Mouse (Mus musculus) forebrain, embryonic 13.5 days (tissue): ENCODE measurements around the gene Chn1. TPM values are rescaled to one million over a fixed set of nuclear protein-coding genes. Genes with fewer than 3 reads are reported as not detected.

Experiments
- ATAC-seq: fragments of 200-750 bp; cut with Nextera tagmentation; 2 replicates; pipeline ENCODE4 v1.8.0; 2017
- H3K27ac ChIP-seq: fragments of 300-500 bp; sonication (generic); 2 replicates; pipeline ENCODE4 v1.5.1; 2015; ENCODE audit warnings: inconsistent platforms, mild to moderate bottlenecking, moderate library complexity
- H3K27me3 ChIP-seq: fragments of 300-500 bp; sonication (generic); 2 replicates; pipeline ENCODE4 v1.6.1; 2015; ENCODE audit warnings: mild to moderate bottlenecking, inconsistent platforms
- H3K36me3 ChIP-seq: fragments of 300-500 bp; sonication (generic); 2 replicates; pipeline ENCODE4 v1.6.1; 2015; ENCODE audit warnings: mild to moderate bottlenecking, inconsistent platforms; ENCODE audit not compliant: poor library complexity, severe bottlenecking
- H3K4me1 ChIP-seq: fragments of 300-500 bp; sonication (generic); 2 replicates; pipeline ENCODE4 v1.6.1; 2015; ENCODE audit warnings: inconsistent platforms
- H3K4me2 ChIP-seq: fragments of 300-500 bp; sonication (generic); 2 replicates; pipeline ENCODE4 v1.6.1; 2015; ENCODE audit warnings: inconsistent platforms, mild to moderate bottlenecking, moderate library complexity
- H3K4me3 ChIP-seq: fragments of 300-500 bp; sonication (generic); 2 replicates; pipeline ENCODE4 v1.5.1; 2015; ENCODE audit warnings: mild to moderate bottlenecking, inconsistent platforms
- H3K9ac ChIP-seq: fragments of 300-500 bp; sonication (generic); 2 replicates; pipeline ENCODE4 v1.6.1; 2015; ENCODE audit warnings: mild to moderate bottlenecking, inconsistent platforms
- H3K9me3 ChIP-seq: fragments of 300-500 bp; sonication (generic); replicated peaks from 2 replicates; pipeline ENCODE4 v1.6.1; 2016; ENCODE audit warnings: inconsistent platforms
- WGBS: fragments of 180-500 bp; shearing (Covaris S2); methylation state at CpG from one replicate; pipeline ENCODE4 v1.1.7; 2015; 5-methylcytosine and 5-hydroxymethylcytosine counted together
- polyA plus RNA-seq: library from polyadenylated mRNA; unstranded; fragments of >200 nt; fragmentation: Nextera tagmentation; extraction: Ambion mirVana; gene quantifications from 2 replicates; pipeline ENCODE4 v1.2.1, GENCODE M21; 2015

Chn1 gene
- polyA plus RNA-seq, 1 experiment from 2014 or later, result 71.9 TPM

DNA sequence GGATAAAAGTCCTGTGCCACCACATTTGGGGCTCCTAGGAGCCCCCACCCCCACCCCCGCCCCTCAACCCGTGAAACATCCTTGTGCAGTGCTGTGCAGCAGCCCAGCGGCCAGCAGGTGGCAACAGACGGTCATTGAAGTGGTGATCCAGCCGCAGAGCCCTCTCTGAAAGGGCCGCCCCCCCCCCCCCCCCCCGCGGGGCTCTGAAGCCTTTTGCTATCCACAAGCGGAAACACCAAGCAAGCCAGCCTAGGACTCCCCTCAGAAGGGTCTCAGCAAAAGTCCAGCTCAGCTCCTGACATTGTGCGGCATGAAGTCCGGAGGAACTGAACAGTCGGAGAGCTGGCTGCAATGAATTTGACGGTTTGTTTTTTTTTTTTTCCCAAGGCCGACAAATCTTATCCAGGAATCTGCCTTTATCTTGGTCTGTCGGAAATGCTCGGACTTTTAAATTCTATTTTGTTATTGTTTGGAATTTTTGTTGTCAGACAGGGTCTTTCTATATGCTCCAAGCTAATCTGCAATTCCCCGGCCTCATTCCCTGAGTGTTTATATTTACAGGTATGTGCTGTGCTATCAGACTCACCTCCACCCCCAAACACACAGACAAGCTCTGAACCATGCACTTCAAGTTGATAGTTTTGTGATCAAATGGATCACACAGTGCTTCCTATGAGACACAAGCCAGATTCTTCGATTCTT is 190.3 kb downstream of the Chn1 start:
- H3K4me1 ChIP-seq, result peaks cover 8% of the 10 kb centered on the region; the same call in 1 of the 2 replicates
- no peak overlapping the region for H3K27ac ChIP-seq
- H3K27me3 ChIP-seq, result peaks cover 4% of the 10 kb centered on the region; the same call in 1 of the 2 replicates
- 2% methylated on average over 17 of the region's 18 CpGs for WGBS
- H3K36me3 ChIP-seq, result no peaks in the 10 kb centered on the region
- peak overlapping the region; percentile 49 for H3K9ac ChIP-seq
- H3K4me3 ChIP-seq, result peak overlapping the region; percentile 39
- H3K4me2 ChIP-seq, result peak overlapping the region; percentile 66
- H3K9me3 ChIP-seq, result no peaks in the 10 kb centered on the region
- peak; percentile 84 for ATAC-seq

- Histone ChIP-seq H3K4me1 (peaks cover 8% of the 10 kb centered on the region; the same call in 1 of the 2 replicates), H3K4me3 (no peak overlapping the region), H3K9ac (no peak overlapping the region), H3K27me3 (peaks cover 4% of the 10 kb centered on the region; the same call in 1 of the 2 replicates), H3K36me3 (no peaks in the 10 kb centered on the region), H3K27ac (no peak overlapping the region), H3K4me2 (no peak overlapping the region), H3K9me3 (no peaks in the 10 kb centered on the region)
- WGBS, result 89% methylated on average over 5 of the region's 5 CpGs
- ATAC-seq, result no peak
Measured at GRCm38 (mm10) chr2:73580720-73581119, 194.4 kb downstream of the Chn1 start.

DNA sequence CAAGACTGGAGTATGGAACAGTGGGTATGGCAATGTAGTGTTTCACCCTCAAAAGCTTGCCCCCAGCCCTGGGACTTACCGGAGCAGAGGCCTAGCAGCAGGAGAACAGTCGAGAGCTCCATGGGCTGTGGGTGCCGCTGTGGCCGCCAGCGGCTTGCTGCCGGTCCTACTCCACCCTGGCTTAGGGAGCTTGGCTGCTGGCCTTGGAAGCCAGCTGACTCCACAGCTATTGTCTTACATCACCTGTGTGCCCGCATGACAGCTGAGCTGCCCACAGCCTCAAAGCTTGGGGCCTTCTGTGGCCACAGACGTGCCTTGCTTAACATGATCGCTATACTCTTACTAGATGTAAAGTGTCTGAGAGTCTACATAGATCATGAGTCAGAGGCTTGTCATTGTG is 195.0 kb downstream of the Chn1 start, which contains the start of gene Chrna1:
TSS of gene Chrna1 (minus strand) at position 173 of the 400 bp plus-strand sequence.
- Histone ChIP-seq H3K4me2 (no peak within 1 kb of the TSS), H3K36me3 (no peaks in the 10 kb centered on the region), H3K27me3 (peaks cover 4% of the 10 kb centered on the region; the same call in 1 of the 2 replicates), H3K4me3 (no peak within 1 kb of the TSS), H3K27ac (no peak within 1 kb of the TSS), H3K4me1 (peaks cover 3% of the 10 kb centered on the region; the same call in 1 of the 2 replicates), H3K9me3 (no peaks in the 10 kb centered on the region), H3K9ac (no peak within 1 kb of the TSS)
- ATAC-seq, result no peak
- 92% methylated on average over 9 of the region's 9 CpGs for WGBS

DNA sequence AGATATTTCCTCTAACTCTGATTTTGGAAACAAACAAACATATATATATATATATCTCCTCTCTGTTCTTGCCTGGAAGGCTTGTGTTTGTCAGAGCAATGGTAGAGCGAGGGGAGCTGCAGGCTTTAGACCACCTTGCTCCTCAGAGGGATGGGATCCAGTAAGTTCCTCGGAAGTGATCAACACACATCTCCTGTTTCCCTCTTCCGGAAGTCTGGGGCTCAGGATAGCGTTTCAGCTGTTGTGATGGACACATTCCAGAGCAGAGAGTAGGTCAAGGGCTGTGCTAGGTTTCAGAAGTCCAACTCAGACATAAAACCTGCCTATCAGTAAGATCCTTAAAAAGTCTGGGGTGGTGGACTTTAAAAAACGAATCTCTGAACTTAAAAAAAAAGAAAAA is 196.0 kb downstream of the Chn1 start:
- Histone ChIP-seq H3K9me3 (no peaks in the 10 kb centered on the region), H3K4me1 (no peaks in the 10 kb centered on the region), H3K27me3 (peaks cover 4% of the 10 kb centered on the region; the same call in 1 of the 2 replicates), H3K9ac (no peak overlapping the region), H3K27ac (no peak overlapping the region), H3K36me3 (no peaks in the 10 kb centered on the region), H3K4me2 (no peak overlapping the region), H3K4me3 (no peak overlapping the region)
- WGBS, result 74% methylated on average over 5 of the region's 5 CpGs
- no peak for ATAC-seq

- peaks cover 6% of the 10 kb centered on the region for H3K4me1 ChIP-seq
- H3K4me2 ChIP-seq, result no peak overlapping the region
- no peak overlapping the region for H3K4me3 ChIP-seq
- H3K9ac ChIP-seq, result no peak overlapping the region
- H3K9me3 ChIP-seq, result no peaks in the 10 kb centered on the region
- H3K36me3 ChIP-seq, result no peaks in the 10 kb centered on the region
- no peak for ATAC-seq
- H3K27me3 ChIP-seq, result no peaks in the 10 kb centered on the region
- 89% methylated on average over 6 of the region's 6 CpGs for WGBS
- H3K27ac ChIP-seq, result no peak overlapping the region
Measured at GRCm38 (mm10) chr2:73574418-73574817, 200.7 kb downstream of the Chn1 start.

DNA sequence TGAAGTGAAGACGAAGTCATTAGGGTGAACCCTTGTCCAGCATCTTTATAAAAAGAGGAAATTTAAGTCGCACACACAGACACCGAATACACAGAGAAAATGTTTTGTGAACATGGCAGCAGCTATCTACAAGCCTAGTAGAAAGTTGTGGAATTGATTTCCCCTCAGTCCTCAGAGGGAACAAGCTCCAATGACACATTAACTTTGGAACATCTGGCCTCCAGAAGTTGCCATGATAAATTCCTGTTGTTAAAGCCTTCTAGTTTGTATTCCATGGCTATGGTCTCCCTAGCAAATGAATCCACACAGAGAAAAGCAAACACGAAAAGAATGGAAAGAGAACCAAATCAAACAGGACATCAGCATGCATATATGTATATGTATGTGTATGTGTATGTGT is 201.6 kb downstream of the Chn1 start:
- 88% methylated on average over 4 of the region's 4 CpGs for WGBS
- H3K9ac ChIP-seq, result no peak overlapping the region
- H3K27me3 ChIP-seq, result 0 out of 2 replicates have a peak, but pooled peaks cover under 1% of the 10 kb centered on the region
- peak overlapping the region; percentile 55 for H3K4me2 ChIP-seq
- no peaks in the 10 kb centered on the region for H3K36me3 ChIP-seq
- H3K4me3 ChIP-seq, result no peak overlapping the region
- peak overlapping the region; percentile 82; the same call in 1 of the 2 replicates for H3K27ac ChIP-seq
- H3K9me3 ChIP-seq, result no peaks in the 10 kb centered on the region
- peaks cover 6% of the 10 kb centered on the region for H3K4me1 ChIP-seq
- no peak for ATAC-seq

- Histone ChIP-seq H3K27me3 (peaks cover 5% of the 10 kb centered on the region; the same call in 1 of the 2 replicates), H3K4me2 (peak overlapping the region; percentile 55), H3K27ac (peak overlapping the region; percentile 82), H3K9ac (peak overlapping the region; percentile 37; the same call in 1 of the 2 replicates), H3K36me3 (no peaks in the 10 kb centered on the region), H3K4me1 (peaks cover 6% of the 10 kb centered on the region), H3K9me3 (no peaks in the 10 kb centered on the region), H3K4me3 (peak overlapping the region; percentile 31)
- ATAC-seq, result peak; percentile 95
- WGBS, result 23% methylated on average over 23 of the region's 23 CpGs
Measured at GRCm38 (mm10) chr2:73572539-73573372, 202.4 kb downstream of the Chn1 start.

- Histone ChIP-seq H3K27me3 (peaks cover 5% of the 10 kb centered on the region; the same call in 1 of the 2 replicates), H3K4me1 (peaks cover 6% of the 10 kb centered on the region), H3K4me2 (no peak overlapping the region), H3K36me3 (no peaks in the 10 kb centered on the region), H3K27ac (no peak overlapping the region), H3K9ac (no peak overlapping the region), H3K4me3 (no peak overlapping the region), H3K9me3 (no peaks in the 10 kb centered on the region)
- no peak for ATAC-seq
- 74% methylated on average over 6 of the region's 6 CpGs for WGBS
Measured at GRCm38 (mm10) chr2:73571901-73572300, 203.2 kb downstream of the Chn1 start.

DNA sequence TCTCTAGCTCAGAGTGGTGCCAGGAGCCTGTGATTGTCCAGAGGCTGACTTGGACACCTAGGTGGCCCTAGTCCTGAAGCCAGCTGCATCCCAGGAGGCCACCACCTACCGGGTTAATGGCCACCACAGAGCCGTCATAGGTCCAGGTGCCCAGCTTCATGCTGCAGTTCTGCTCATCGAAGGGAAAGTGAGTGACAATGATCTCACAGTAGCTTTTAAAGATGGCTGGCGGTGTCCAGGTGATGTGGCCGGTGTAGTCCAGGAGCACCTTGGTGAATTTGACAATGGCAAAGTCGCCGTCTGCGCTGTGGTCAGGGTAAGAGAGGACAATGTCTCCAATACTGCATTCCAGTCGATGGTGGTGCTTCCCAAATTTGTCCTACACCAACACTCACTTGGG is 203.8 kb downstream of the Chn1 start:
- H3K9ac ChIP-seq, result no peak overlapping the region
- ATAC-seq, result no peak
- no peaks in the 10 kb centered on the region for H3K36me3 ChIP-seq
- no peaks in the 10 kb centered on the region for H3K9me3 ChIP-seq
- no peak overlapping the region for H3K27ac ChIP-seq
- 91% methylated on average over 9 of the region's 9 CpGs for WGBS
- H3K4me2 ChIP-seq, result no peak overlapping the region
- H3K4me3 ChIP-seq, result no peak overlapping the region
- peaks cover 6% of the 10 kb centered on the region for H3K4me1 ChIP-seq
- H3K27me3 ChIP-seq, result peaks cover 5% of the 10 kb centered on the region; the same call in 1 of the 2 replicates

GRCm38 (mm10) chr2:73566989-73567605 is 208.0 kb downstream of the Chn1 start:
- peak overlapping the region; percentile 40 for H3K4me2 ChIP-seq
- H3K27ac ChIP-seq, result no peak overlapping the region
- no peak overlapping the region for H3K4me3 ChIP-seq
- no peak overlapping the region for H3K9ac ChIP-seq
- WGBS, result 22% methylated on average over 8 of the region's 8 CpGs
- no peaks in the 10 kb centered on the region for H3K36me3 ChIP-seq
- ATAC-seq, result peak; percentile 71
- H3K4me1 ChIP-seq, result peaks cover 4% of the 10 kb centered on the region; the same call in 1 of the 2 replicates
- H3K27me3 ChIP-seq, result peaks cover 5% of the 10 kb centered on the region; the same call in 1 of the 2 replicates
- no peaks in the 10 kb centered on the region for H3K9me3 ChIP-seq

DNA sequence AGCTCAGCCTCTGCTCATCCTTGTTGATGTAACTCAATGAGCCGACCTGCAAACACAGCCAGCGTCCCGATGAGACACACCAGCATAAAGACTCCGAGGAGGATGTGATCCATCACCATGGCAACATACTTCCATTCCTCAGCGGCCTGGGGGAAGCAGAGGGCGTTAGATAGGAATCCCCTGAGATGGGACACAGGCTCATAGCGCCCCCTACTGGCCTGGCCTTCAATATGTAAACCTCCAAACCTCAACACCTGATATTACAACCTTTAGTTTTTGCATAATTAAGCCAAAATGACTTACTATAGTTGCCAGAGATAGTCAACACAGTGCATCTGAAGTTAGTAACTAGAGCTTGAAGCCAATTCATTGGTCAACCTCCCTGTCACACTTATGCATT is 209.0 kb downstream of the Chn1 start:
- H3K9ac ChIP-seq, result no peak overlapping the region
- ATAC-seq, result no peak
- peaks cover 5% of the 10 kb centered on the region; the same call in 1 of the 2 replicates for H3K27me3 ChIP-seq
- H3K4me1 ChIP-seq, result peaks cover 13% of the 10 kb centered on the region
- WGBS, result 12% methylated on average over 7 of the region's 7 CpGs
- no peak overlapping the region for H3K27ac ChIP-seq
- H3K4me3 ChIP-seq, result no peak overlapping the region
- H3K4me2 ChIP-seq, result no peak overlapping the region
- no peaks in the 10 kb centered on the region for H3K9me3 ChIP-seq
- H3K36me3 ChIP-seq, result no peaks in the 10 kb centered on the region
